ENCODE assay signal across 18 mouse cellular contexts in genomic region chr8:106899473-106899872, GRCm38 (mm10). TPM values are rescaled to one million over a fixed set of nuclear protein-coding genes. Genes with fewer than 3 reads are reported as not detected.
"Had no signal": no experiment of that assay in that cellular context is flagged by ENCODE, and none has a peak within 500 bp of the region (broad histone marks: within the 10 kb centered on the region; RNA-seq: fewer than 3 reads in every experiment).

No protein-coding gene starts in this region.

- H3K4me3 ChIP-seq: midbrain, embryonic 10.5 days; midbrain, embryonic 12.5 days; myocyte; neural tube, embryonic 13.5 days; neural tube, embryonic 15.5 days; stomach, embryonic 15.5 days had no signal

- ATAC-seq: midbrain, embryonic 16.5 days had no signal

- H3K4me1 ChIP-seq: stomach, embryonic 15.5 days had no signal

- H3K9me3 ChIP-seq: midbrain, embryonic 10.5 days; midbrain, embryonic 12.5 days; neural tube, embryonic 13.5 days; neural tube, embryonic 15.5 days; stomach, embryonic 15.5 days had no signal

- H3K27me3 ChIP-seq: midbrain, embryonic 12.5 days; neural tube, embryonic 13.5 days; neural tube, embryonic 15.5 days; stomach, embryonic 15.5 days had no signal

- H3K4me2 ChIP-seq: lung, embryonic 14.5 days; midbrain, embryonic 12.5 days; neural tube, embryonic 13.5 days; neural tube, embryonic 15.5 days; stomach, embryonic 15.5 days had no signal

- H3K27ac ChIP-seq: midbrain, embryonic 10.5 days; midbrain, embryonic 12.5 days; neural tube, embryonic 13.5 days; neural tube, embryonic 15.5 days; stomach, embryonic 15.5 days; stomach, postnatal 0 days had no signal

- H3K9ac ChIP-seq: lung, embryonic 14.5 days; midbrain, embryonic 12.5 days; neural tube, embryonic 13.5 days; neural tube, embryonic 15.5 days; stomach, embryonic 15.5 days had no signal

- DNase-seq: lung, adult 18-20 months; lung, embryonic 14.5 days; lung, postnatal 10 days; lung, postnatal 4 days; midbrain, embryonic 14.5 days; right cerebral cortex, postnatal 14 days; thymus, adult 2 months; thymus, postnatal 25 days; thymus, postnatal 4 days had no signal

RNA-seq across cellular contexts. Expression of gene Has3, which starts 29.4 kb away (rescaled TPM):
- total RNA-seq: megakaryocyte, adult 5-6 weeks had no signal
